9 mouse cellular contexts compared by ENCODE assay signal in the genomic region with DNA sequence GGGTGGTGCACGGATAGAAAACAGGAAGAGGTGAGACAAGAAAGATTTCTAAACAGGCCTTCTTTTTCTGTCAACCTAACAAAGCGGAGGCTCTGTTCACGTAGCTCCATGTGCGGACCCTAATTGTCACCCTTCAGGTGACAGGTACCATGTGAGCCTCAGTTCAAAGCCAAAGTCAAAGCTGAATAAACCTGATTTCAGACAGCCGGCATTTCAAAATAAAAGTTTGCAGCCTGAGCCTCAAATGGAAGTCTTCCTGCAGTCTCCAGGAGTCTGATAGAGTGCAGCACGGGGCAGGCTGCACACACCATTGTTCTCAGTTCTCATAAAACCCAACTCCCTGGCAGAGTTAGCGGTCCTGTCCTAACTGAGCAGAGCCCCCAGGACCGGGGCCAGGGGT.
DNase-seq lines count a peak whose midpoint lies in the region; ATAC-seq lines count a peak whose summit lies in the region.
"Had no signal": no experiment of that assay in that cellular context is flagged by ENCODE, and none has a peak within 500 bp of the region (broad histone marks: within the 10 kb centered on the region; RNA-seq: fewer than 3 reads in every experiment).

No protein-coding gene starts in this region.

- H3K27me3 ChIP-seq in lung, embryonic 15.5 days = no peaks in the 10 kb centered on the region
- H3K27me3 ChIP-seq in intestine, embryonic 16.5 days (replicated peaks; ENCODE audit: control insufficient read depth, insufficient read depth, low read length) = 0 out of 2 replicates have a peak, but pooled peaks cover 3% of the 10 kb centered on the region
- no peaks in the 10 kb centered on the region for H3K27me3 ChIP-seq in stomach, embryonic 16.5 days (ENCODE audit: control insufficient read depth, insufficient read depth, low read length)

- peaks cover 37% of the 10 kb centered on the region for H3K4me1 ChIP-seq in lung, embryonic 15.5 days
- H3K4me1 ChIP-seq in intestine, embryonic 16.5 days (ENCODE audit: control insufficient read depth, insufficient read depth, low read length) = peaks cover 26% of the 10 kb centered on the region
- H3K4me1 ChIP-seq in stomach, embryonic 16.5 days (ENCODE audit: control insufficient read depth, insufficient read depth, low read length) = peaks cover 29% of the 10 kb centered on the region

- H3K27ac ChIP-seq in lung, embryonic 15.5 days = peak overlapping the region; percentile 83; the same call in 1 of the 2 replicates
- H3K27ac ChIP-seq in intestine, embryonic 16.5 days (ENCODE audit: low read length) = peak overlapping the region; percentile 52
- peak overlapping the region; percentile 63 for H3K27ac ChIP-seq in stomach, embryonic 16.5 days (ENCODE audit: low read length)

- 34% methylated on average over 8 of the region's 8 CpGs for WGBS in lung, embryonic 15.5 days
- 46% methylated on average over 8 of the region's 8 CpGs for WGBS in intestine, embryonic 16.5 days
- 37% methylated on average over 8 of the region's 8 CpGs for WGBS in stomach, embryonic 16.5 days

- peak; percentile 39 for DNase-seq in embryo, embryonic 11 days
- DNase-seq in embryo, embryonic 9.5 days (ENCODE audit: extremely low spot score) = no peak
- no peak for DNase-seq in lung, postnatal 36 days
- DNase-seq in layer of hippocampus, adult 9-10 months (ENCODE audit: low spot score) = no peak
- no peak for DNase-seq in adrenal gland, postnatal 14 days
- DNase-seq: layer of hippocampus, postnatal 36 days had no signal

- no peaks in the 10 kb centered on the region for H3K9me3 ChIP-seq in lung, embryonic 15.5 days
- H3K9me3 ChIP-seq in intestine, embryonic 16.5 days (ENCODE audit: control insufficient read depth, low read length) = no peaks in the 10 kb centered on the region
- H3K9me3 ChIP-seq in stomach, embryonic 16.5 days (replicated peaks; ENCODE audit: control insufficient read depth, low read length) = no peaks in the 10 kb centered on the region

- no peaks in the 10 kb centered on the region for H3K36me3 ChIP-seq in lung, embryonic 15.5 days
- no peaks in the 10 kb centered on the region for H3K36me3 ChIP-seq in intestine, embryonic 16.5 days (ENCODE audit: control insufficient read depth, insufficient read depth, low read length)
- H3K36me3 ChIP-seq in stomach, embryonic 16.5 days (ENCODE audit: control insufficient read depth, insufficient read depth, low read length) = no peaks in the 10 kb centered on the region

- H3K9ac ChIP-seq in lung, embryonic 15.5 days = no peak overlapping the region
- no peak overlapping the region for H3K9ac ChIP-seq in intestine, embryonic 16.5 days (ENCODE audit: low read depth, low read length)
- H3K9ac ChIP-seq in stomach, embryonic 16.5 days (ENCODE audit: low read length) = no peak overlapping the region

- no peak overlapping the region for H3K4me3 ChIP-seq in lung, embryonic 15.5 days
- no peak overlapping the region for H3K4me3 ChIP-seq in intestine, embryonic 16.5 days (ENCODE audit: low read length)
- no peak overlapping the region for H3K4me3 ChIP-seq in stomach, embryonic 16.5 days (replicated peaks; ENCODE audit: low read length)

- no peak overlapping the region for H3K4me2 ChIP-seq in lung, embryonic 15.5 days
- no peak overlapping the region for H3K4me2 ChIP-seq in intestine, embryonic 16.5 days (ENCODE audit: low read depth, low read length)
- H3K4me2 ChIP-seq in stomach, embryonic 16.5 days (ENCODE audit: low read depth, low read length) = no peak overlapping the region

- no peak for ATAC-seq in lung, embryonic 15.5 days (ENCODE audit: borderline replicate concordance, extremely low read depth, low FRiP score, low TSS enrichment)
- no peak for ATAC-seq in intestine, embryonic 16.5 days
- no peak for ATAC-seq in stomach, embryonic 16.5 days (ENCODE audit: insufficient read depth, low FRiP score)
